Mouse (Mus musculus): ENCODE measurements at regions not wholly inside any gene's neighbourhood (a gene's known extent, or its start where the extent isn't known, plus 50 kb on each side); places are given as distances from the start of the nearest gene placed in this dataset.
"Not testable (repeated sequence)": the region's sequence is repeated elsewhere in the genome, so short reads cannot be mapped to it uniquely, and the experiment has no call there.

- not testable (repeated sequence) for H3K4me3 ChIP-seq (ENCODE audit: low read length); H3K4me2 ChIP-seq (replicated peaks; ENCODE audit: low read depth, low read length); ATAC-seq (ENCODE audit: low FRiP score, low TSS enrichment); H3K9ac ChIP-seq (ENCODE audit: low read depth, low read length); H3K27ac ChIP-seq (ENCODE audit: low read depth, low read length); H3K27me3 ChIP-seq (ENCODE audit: control insufficient read depth, insufficient read depth, low read length); H3K4me1 ChIP-seq (ENCODE audit: control insufficient read depth, insufficient read depth, low read length); H3K36me3 ChIP-seq (ENCODE audit: control insufficient read depth, insufficient read depth, low read length); H3K9me3 ChIP-seq (ENCODE audit: control insufficient read depth, low read length)
- 50% methylated on average over 3 of the region's 3 CpGs for WGBS
Measured at GRCm38 (mm10) chr12:17852138-17852537, 161.5 kb downstream of the Hpcal1 start.

- H3K4me2 ChIP-seq (replicated peaks; ENCODE audit: low read depth, low read length); H3K4me3 ChIP-seq (ENCODE audit: low read length); ATAC-seq (ENCODE audit: low FRiP score, low TSS enrichment); H3K4me1 ChIP-seq (ENCODE audit: control insufficient read depth, insufficient read depth, low read length); H3K9me3 ChIP-seq (ENCODE audit: control insufficient read depth, low read length); H3K27me3 ChIP-seq (ENCODE audit: control insufficient read depth, insufficient read depth, low read length); H3K36me3 ChIP-seq (ENCODE audit: control insufficient read depth, insufficient read depth, low read length); H3K9ac ChIP-seq (ENCODE audit: low read depth, low read length); H3K27ac ChIP-seq (ENCODE audit: low read depth, low read length): not testable (repeated sequence)
- WGBS: 66% methylated on average over 6 of the region's 6 CpGs
Measured at GRCm38 (mm10) chr12:17872491-17872890, 181.8 kb downstream of the Hpcal1 start.

GRCm38 (mm10) chr12:17881371-17882116 lies 190.9 kb downstream of the Hpcal1 start:
- WGBS: under 1% methylated on average over 59 of the region's 59 CpGs
- Histone ChIP-seq H3K9ac (ENCODE audit: low read depth, low read length) (peak overlapping the region; percentile 92), H3K9me3 (ENCODE audit: control insufficient read depth, low read length) (no peaks in the 10 kb centered on the region), H3K4me3 (ENCODE audit: low read length) (peak overlapping the region; percentile 82), H3K27me3 (ENCODE audit: control insufficient read depth, insufficient read depth, low read length) (no peaks in the 10 kb centered on the region), H3K4me1 (ENCODE audit: control insufficient read depth, insufficient read depth, low read length) (no peaks in the 10 kb centered on the region), H3K27ac (ENCODE audit: low read depth, low read length) (peak overlapping the region; percentile 90), H3K4me2 (replicated peaks; ENCODE audit: low read depth, low read length) (peak overlapping the region; percentile 42), H3K36me3 (ENCODE audit: control insufficient read depth, insufficient read depth, low read length) (no peaks in the 10 kb centered on the region)
- peak; percentile 100 for ATAC-seq (ENCODE audit: low FRiP score, low TSS enrichment)

- H3K27ac ChIP-seq (ENCODE audit: low read depth, low read length): peak overlapping the region; percentile 90
- peak overlapping the region; percentile 82 for H3K4me3 ChIP-seq (ENCODE audit: low read length)
- WGBS: 3% methylated on average over 34 of the region's 65 CpGs
- H3K4me1 ChIP-seq (ENCODE audit: control insufficient read depth, insufficient read depth, low read length); H3K27me3 ChIP-seq (ENCODE audit: control insufficient read depth, insufficient read depth, low read length); H3K9me3 ChIP-seq (ENCODE audit: control insufficient read depth, low read length); ATAC-seq (ENCODE audit: low FRiP score, low TSS enrichment); H3K36me3 ChIP-seq (ENCODE audit: control insufficient read depth, insufficient read depth, low read length): not testable (repeated sequence)
- peak overlapping the region; percentile 42 for H3K4me2 ChIP-seq (replicated peaks; ENCODE audit: low read depth, low read length)
- H3K9ac ChIP-seq (ENCODE audit: low read depth, low read length): peak overlapping the region; percentile 92
Measured at GRCm38 (mm10) chr12:17882117-17883116, 191.8 kb downstream of the Hpcal1 start.

GRCm38 (mm10) chr12:17891663-17892310 lies 201.1 kb downstream of the Hpcal1 start:
- peaks cover 22% of the 10 kb centered on the region for H3K9me3 ChIP-seq (ENCODE audit: control insufficient read depth, low read length)
- not testable (repeated sequence) for H3K4me2 ChIP-seq (replicated peaks; ENCODE audit: low read depth, low read length); H3K27me3 ChIP-seq (ENCODE audit: control insufficient read depth, insufficient read depth, low read length); H3K9ac ChIP-seq (ENCODE audit: low read depth, low read length); H3K4me3 ChIP-seq (ENCODE audit: low read length); H3K27ac ChIP-seq (ENCODE audit: low read depth, low read length); ATAC-seq (ENCODE audit: low FRiP score, low TSS enrichment); H3K4me1 ChIP-seq (ENCODE audit: control insufficient read depth, insufficient read depth, low read length); H3K36me3 ChIP-seq (ENCODE audit: control insufficient read depth, insufficient read depth, low read length)
- 94% methylated on average over 6 of the region's 6 CpGs for WGBS

GRCm38 (mm10) chr12:17913058-17913457 lies 222.4 kb downstream of the Hpcal1 start:
- not testable (repeated sequence) for H3K9me3 ChIP-seq (ENCODE audit: control insufficient read depth, low read length); H3K27ac ChIP-seq (ENCODE audit: low read depth, low read length); H3K4me1 ChIP-seq (ENCODE audit: control insufficient read depth, insufficient read depth, low read length); H3K9ac ChIP-seq (ENCODE audit: low read depth, low read length); H3K36me3 ChIP-seq (ENCODE audit: control insufficient read depth, insufficient read depth, low read length); H3K4me2 ChIP-seq (replicated peaks; ENCODE audit: low read depth, low read length); ATAC-seq (ENCODE audit: low FRiP score, low TSS enrichment); H3K27me3 ChIP-seq (ENCODE audit: control insufficient read depth, insufficient read depth, low read length); H3K4me3 ChIP-seq (ENCODE audit: low read length)
- 94% methylated on average over 3 of the region's 3 CpGs for WGBS
